Mouse (Mus musculus) kidney, postnatal 0 days (tissue): ENCODE results near the gene Pik3r1. TPM values are rescaled to one million over a fixed set of nuclear protein-coding genes. Genes with fewer than 3 reads are reported as not detected.
A peak's percentile ranks its signal among the peaks of the same experiment; 100 is the strongest.

Experiments
- ATAC-seq: fragments of 200-750 bp; cut with Nextera tagmentation; replicated peaks from 2 replicates; pipeline ENCODE4 v1.8.0; 2017; ENCODE audit warnings: low read depth, moderate number of reproducible peaks, moderate TSS enrichment, moderate library complexity; ENCODE audit not compliant: low FRiP score
- DNase-seq: peaks from one replicate; pipeline ENCODE4 v3.0.0-alpha.2; 2016; ENCODE audit warnings: low spot score
- H3K27ac ChIP-seq: fragments of 300-500 bp; sonication (generic); 2 replicates; pipeline ENCODE4 v1.5.1; 2014; ENCODE audit warnings: mild to moderate bottlenecking
- H3K27me3 ChIP-seq: fragments of 300-500 bp; sonication (generic); 2 replicates; pipeline ENCODE4 v1.6.1; 2014; ENCODE audit warnings: low read length, mixed read lengths; ENCODE audit not compliant: insufficient read depth
- H3K36me3 ChIP-seq: fragments of 300-500 bp; sonication (generic); 2 replicates; pipeline ENCODE4 v1.6.1; 2014; ENCODE audit warnings: low read length, mixed read lengths; ENCODE audit not compliant: insufficient read depth
- H3K4me1 ChIP-seq: fragments of 300-500 bp; sonication (generic); replicated peaks from 2 replicates; pipeline ENCODE4 v1.6.1; 2014; ENCODE audit warnings: antibody characterized with exemption, low read length, mixed read lengths; ENCODE audit not compliant: insufficient read depth
- H3K4me2 ChIP-seq: fragments of 300-500 bp; sonication (generic); 2 replicates; pipeline ENCODE4 v1.6.1; 2014; ENCODE audit warnings: mild to moderate bottlenecking, low read length, moderate library complexity, mixed read lengths
- H3K4me3 ChIP-seq: fragments of 300-500 bp; sonication (generic); replicated peaks from 2 replicates; pipeline ENCODE4 v1.5.1; 2014; ENCODE audit warnings: low read depth, low read length
- H3K9ac ChIP-seq: fragments of 300-500 bp; sonication (generic); 2 replicates; pipeline ENCODE4 v1.6.1; 2014; ENCODE audit warnings: low read depth, low read length
- H3K9me3 ChIP-seq: fragments of 300-500 bp; sonication (generic); replicated peaks from 2 replicates; pipeline ENCODE4 v1.6.1; 2016; ENCODE audit warnings: low read length, inconsistent platforms, mixed read lengths
- CTCF ChIP-seq: IDR thresholded peaks from 2 replicates; pipeline ENCODE4 v1.5.1; 2016; ENCODE audit warnings: antibody characterized with exemption, low read depth, mild to moderate bottlenecking, moderate library complexity
- WGBS: fragments of 180-500 bp; shearing (Covaris S2); extraction: QIAGEN DNeasy Blood & Tissue Kit; methylation state at CpG from one replicate; pipeline ENCODE4 v1.1.7; 2014; 5-methylcytosine and 5-hydroxymethylcytosine counted together
- polyA plus RNA-seq: library from polyadenylated mRNA; unstranded; fragments of >200 nt; fragmentation: Nextera tagmentation; extraction: Ambion mirVana; gene quantifications from 2 replicates; pipeline ENCODE4 v1.2.1, GENCODE M21; 2015

Gene Pik3r1
- polyA plus RNA-seq, 1 experiment from 2014 or later, result 30.3 TPM

DNA sequence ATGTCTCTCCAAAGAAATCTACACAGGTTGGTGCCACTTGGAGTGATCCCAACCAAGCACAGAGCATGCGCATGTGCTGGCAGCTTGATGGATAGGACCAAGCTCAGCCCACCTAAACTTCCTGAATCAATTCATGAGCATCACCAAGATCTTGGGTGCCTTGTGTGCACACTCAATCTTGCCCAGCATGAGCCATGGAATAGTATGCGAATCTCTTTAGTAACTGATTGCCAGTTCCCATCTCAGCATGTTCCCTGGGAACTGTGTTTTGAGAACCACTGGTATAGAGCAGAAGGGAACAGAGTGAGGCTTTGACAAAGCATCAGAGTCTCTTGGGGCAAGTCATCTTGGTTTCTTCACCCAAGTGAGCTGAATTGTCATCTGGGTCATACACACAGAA, 107.8 kb downstream of the Pik3r1 start:
- ATAC-seq, result no peak
- Histone ChIP-seq H3K27ac (no peak overlapping the region), H3K4me2 (no peak overlapping the region), H3K9ac (no peak overlapping the region), H3K4me3 (no peak overlapping the region), H3K4me1 (no peaks in the 10 kb centered on the region), H3K9me3 (no peaks in the 10 kb centered on the region), H3K36me3 (no peaks in the 10 kb centered on the region), H3K27me3 (no peaks in the 10 kb centered on the region)
- TF ChIP-seq CTCF, result no peak
- no peak for DNase-seq
- 93% methylated on average over 2 of the region's 2 CpGs for WGBS

GRCm38 (mm10) chr13:101652131-101652530, 115.9 kb downstream of the Pik3r1 start:
- no peaks in the 10 kb centered on the region for H3K4me1 ChIP-seq
- no peak overlapping the region for H3K9ac ChIP-seq
- no peaks in the 10 kb centered on the region for H3K27me3 ChIP-seq
- H3K9me3 ChIP-seq, result no peaks in the 10 kb centered on the region
- no peak overlapping the region for H3K27ac ChIP-seq
- no peak overlapping the region for H3K4me2 ChIP-seq
- H3K4me3 ChIP-seq, result no peak overlapping the region
- peak; percentile 25 for DNase-seq
- WGBS, result 80% methylated on average over 2 of the region's 2 CpGs
- ATAC-seq, result no peak
- no peak for TF ChIP-seq CTCF
- no peaks in the 10 kb centered on the region for H3K36me3 ChIP-seq

DNA sequence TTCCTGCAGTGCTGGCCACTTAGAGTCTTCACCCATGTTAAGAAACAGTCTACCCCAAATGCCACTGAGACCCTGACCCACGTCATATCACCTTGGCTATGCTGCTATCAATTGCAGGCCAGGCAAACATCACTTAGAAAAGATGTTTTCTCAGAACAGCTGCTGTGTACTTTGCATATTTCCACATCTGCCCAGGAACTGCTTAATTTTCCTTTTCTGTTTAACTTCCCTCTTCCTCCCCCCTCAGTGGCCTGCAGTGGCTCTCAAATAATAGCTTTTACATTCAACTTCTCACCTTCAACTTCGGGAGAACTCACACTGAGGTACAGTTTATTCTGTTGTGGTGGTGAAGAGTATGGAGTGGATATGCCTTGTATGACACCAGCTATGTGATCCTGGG, 126.4 kb downstream of the Pik3r1 start:
- 84% methylated on average over 2 of the region's 2 CpGs for WGBS
- H3K4me3 ChIP-seq, result no peak overlapping the region
- ATAC-seq, result no peak

GRCm38 (mm10) chr13:101635837-101636236, 132.2 kb downstream of the Pik3r1 start:
- Histone ChIP-seq H3K27ac (no peak overlapping the region), H3K9me3 (no peaks in the 10 kb centered on the region), H3K4me1 (0 out of 2 replicates have a peak, but pooled peaks cover 5% of the 10 kb centered on the region), H3K4me2 (no peak overlapping the region), H3K27me3 (no peaks in the 10 kb centered on the region), H3K9ac (no peak overlapping the region), H3K36me3 (no peaks in the 10 kb centered on the region), H3K4me3 (no peak overlapping the region)
- 0% methylated on average over 1 of the region's 1 CpGs for WGBS
- ATAC-seq, result no peak
- TF ChIP-seq CTCF, result no peak
- DNase-seq, result no peak

More for the DNA sequence above, 126.4 kb downstream of the Pik3r1 start:
- Histone ChIP-seq H3K9me3 (no peaks in the 10 kb centered on the region), H3K4me2 (no peak overlapping the region), H3K27me3 (no peaks in the 10 kb centered on the region), H3K36me3 (no peaks in the 10 kb centered on the region), H3K27ac (no peak overlapping the region), H3K9ac (no peak overlapping the region), H3K4me1 (no peaks in the 10 kb centered on the region)
- DNase-seq, result no peak
- no peak for TF ChIP-seq CTCF

- no peak for TF ChIP-seq CTCF
- Histone ChIP-seq H3K36me3 (no peaks in the 10 kb centered on the region), H3K27ac (no peak overlapping the region), H3K9ac (no peak overlapping the region), H3K4me2 (no peak overlapping the region), H3K9me3 (no peaks in the 10 kb centered on the region), H3K4me1 (0 out of 2 replicates have a peak, but pooled peaks cover 5% of the 10 kb centered on the region), H3K4me3 (no peak overlapping the region), H3K27me3 (no peaks in the 10 kb centered on the region)
- DNase-seq (no peak), ATAC-seq (no peak)
Observed at GRCm38 (mm10) chr13:101634420-101634819, 133.6 kb downstream of the Pik3r1 start.

GRCm38 (mm10) chr13:101633620-101634019, 134.4 kb downstream of the Pik3r1 start:
- Histone ChIP-seq H3K4me2 (no peak overlapping the region), H3K36me3 (no peaks in the 10 kb centered on the region), H3K9ac (no peak overlapping the region), H3K4me3 (no peak overlapping the region), H3K27me3 (no peaks in the 10 kb centered on the region), H3K27ac (no peak overlapping the region), H3K4me1 (0 out of 2 replicates have a peak, but pooled peaks cover 5% of the 10 kb centered on the region), H3K9me3 (no peaks in the 10 kb centered on the region)
- TF ChIP-seq CTCF, result no peak
- DNase-seq, result no peak
- no peak for ATAC-seq

DNA sequence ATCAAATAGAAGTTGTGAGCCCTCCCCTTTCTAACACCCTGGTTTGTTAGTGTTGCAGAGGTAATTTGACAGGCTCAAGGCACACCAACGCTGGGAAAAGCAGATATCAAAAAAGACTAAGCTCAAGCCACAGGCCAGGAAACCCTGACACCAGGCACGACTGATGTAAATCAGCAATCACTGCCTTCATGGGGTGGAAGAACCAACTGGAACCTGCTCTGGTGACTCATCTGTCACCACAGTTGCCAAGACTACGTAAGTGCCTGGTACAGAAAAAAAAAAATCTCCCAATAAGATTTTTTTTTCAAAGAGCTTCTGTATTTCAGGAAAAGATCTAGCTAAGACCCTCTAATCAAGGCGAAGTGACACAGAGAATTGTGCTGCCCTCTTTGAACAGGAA, 135.2 kb downstream of the Pik3r1 start:
- Histone ChIP-seq H3K9ac (no peak overlapping the region), H3K4me3 (no peak overlapping the region), H3K36me3 (no peaks in the 10 kb centered on the region), H3K4me1 (0 out of 2 replicates have a peak, but pooled peaks cover 5% of the 10 kb centered on the region), H3K27ac (no peak overlapping the region), H3K27me3 (no peaks in the 10 kb centered on the region), H3K9me3 (no peaks in the 10 kb centered on the region), H3K4me2 (no peak overlapping the region)
- DNase-seq (no peak), ATAC-seq (no peak)
- no peak for TF ChIP-seq CTCF
- WGBS, result 52% methylated on average over 4 of the region's 4 CpGs
